Mouse (Mus musculus): ENCODE measurements at regions not wholly inside any gene's neighbourhood (a gene's known extent, or its start where the extent isn't known, plus 50 kb on each side); places are given as distances from the start of the nearest gene placed in this dataset.

GRCm38 (mm10) chr10:84137019-84137658 is 303.3 kb downstream of the Nuak1 start:
- H3K27me3 ChIP-seq (replicated peaks; ENCODE audit: control insufficient read depth, insufficient read depth, low read length), result no peaks in the 10 kb centered on the region
- 68% methylated on average over 4 of the region's 4 CpGs for WGBS
- no peaks in the 10 kb centered on the region for H3K9me3 ChIP-seq (ENCODE audit: control insufficient read depth, low read length)
- no peak overlapping the region for H3K27ac ChIP-seq (ENCODE audit: low read depth, low read length)
- DNase-seq (ENCODE audit: low spot score) (no peak), ATAC-seq (replicated peaks; ENCODE audit: low FRiP score) (no peak)
- no peaks in the 10 kb centered on the region for H3K4me1 ChIP-seq (replicated peaks; ENCODE audit: control insufficient read depth, insufficient read depth, low read length)
- H3K9ac ChIP-seq (ENCODE audit: low read depth, low read length), result no peak overlapping the region
- H3K4me2 ChIP-seq, result no peak overlapping the region
- no peaks in the 10 kb centered on the region for H3K36me3 ChIP-seq (ENCODE audit: control insufficient read depth, insufficient read depth, low read length)
- H3K4me3 ChIP-seq (ENCODE audit: low read depth, low read length), result no peak overlapping the region

GRCm38 (mm10) chr10:84142741-84143454 is 297.5 kb downstream of the Nuak1 start:
- Histone ChIP-seq H3K9ac (ENCODE audit: low read depth, low read length) (no peak overlapping the region), H3K27ac (ENCODE audit: low read depth, low read length) (no peak overlapping the region), H3K4me3 (ENCODE audit: low read depth, low read length) (no peak overlapping the region), H3K36me3 (ENCODE audit: control insufficient read depth, insufficient read depth, low read length) (no peaks in the 10 kb centered on the region), H3K9me3 (ENCODE audit: control insufficient read depth, low read length) (no peaks in the 10 kb centered on the region), H3K4me1 (replicated peaks; ENCODE audit: control insufficient read depth, insufficient read depth, low read length) (no peaks in the 10 kb centered on the region), H3K27me3 (replicated peaks; ENCODE audit: control insufficient read depth, insufficient read depth, low read length) (no peaks in the 10 kb centered on the region), H3K4me2 (no peak overlapping the region)
- whole genome bisulfite sequencing, result 58% methylated on average over 8 of the region's 8 CpGs
- ATAC-seq (replicated peaks; ENCODE audit: low FRiP score), result no peak
- no peak for DNase-seq (ENCODE audit: low spot score)

- Histone ChIP-seq H3K36me3 (ENCODE audit: control insufficient read depth, insufficient read depth, low read length) (no peaks in the 10 kb centered on the region), H3K4me1 (replicated peaks; ENCODE audit: control insufficient read depth, insufficient read depth, low read length) (no peaks in the 10 kb centered on the region), H3K4me3 (ENCODE audit: low read depth, low read length) (no peak overlapping the region), H3K9me3 (ENCODE audit: control insufficient read depth, low read length) (no peaks in the 10 kb centered on the region), H3K27ac (ENCODE audit: low read depth, low read length) (no peak overlapping the region), H3K9ac (ENCODE audit: low read depth, low read length) (no peak overlapping the region), H3K27me3 (replicated peaks; ENCODE audit: control insufficient read depth, insufficient read depth, low read length) (no peaks in the 10 kb centered on the region), H3K4me2 (no peak overlapping the region)
- WGBS, result 52% methylated on average over 5 of the region's 5 CpGs
- DNase-seq (ENCODE audit: low spot score) (no peak), ATAC-seq (replicated peaks; ENCODE audit: low FRiP score) (no peak)
Observed at GRCm38 (mm10) chr10:84143674-84144343, 296.6 kb downstream of the Nuak1 start.

- Histone ChIP-seq H3K27me3 (replicated peaks; ENCODE audit: control insufficient read depth, insufficient read depth, low read length) (no peaks in the 10 kb centered on the region), H3K36me3 (ENCODE audit: control insufficient read depth, insufficient read depth, low read length) (no peaks in the 10 kb centered on the region), H3K9me3 (ENCODE audit: control insufficient read depth, low read length) (no peaks in the 10 kb centered on the region), H3K27ac (ENCODE audit: low read depth, low read length) (no peak overlapping the region), H3K4me3 (ENCODE audit: low read depth, low read length) (no peak overlapping the region), H3K4me1 (replicated peaks; ENCODE audit: control insufficient read depth, insufficient read depth, low read length) (no peaks in the 10 kb centered on the region), H3K4me2 (no peak overlapping the region), H3K9ac (ENCODE audit: low read depth, low read length) (no peak overlapping the region)
- DNase-seq (ENCODE audit: low spot score) (no peak), ATAC-seq (replicated peaks; ENCODE audit: low FRiP score) (no peak)
Observed at GRCm38 (mm10) chr10:84144344-84144687, 296.1 kb downstream of the Nuak1 start.

GRCm38 (mm10) chr10:84147305-84147984 is 293.0 kb downstream of the Nuak1 start:
- H3K9ac ChIP-seq (ENCODE audit: low read depth, low read length), result no peak overlapping the region
- WGBS, result 51% methylated on average over 2 of the region's 2 CpGs
- H3K4me1 ChIP-seq (replicated peaks; ENCODE audit: control insufficient read depth, insufficient read depth, low read length), result no peaks in the 10 kb centered on the region
- no peak for DNase-seq (ENCODE audit: low spot score)
- no peaks in the 10 kb centered on the region for H3K27me3 ChIP-seq (replicated peaks; ENCODE audit: control insufficient read depth, insufficient read depth, low read length)
- H3K36me3 ChIP-seq (ENCODE audit: control insufficient read depth, insufficient read depth, low read length), result no peaks in the 10 kb centered on the region
- no peaks in the 10 kb centered on the region for H3K9me3 ChIP-seq (ENCODE audit: control insufficient read depth, low read length)
- H3K4me3 ChIP-seq (ENCODE audit: low read depth, low read length), result no peak overlapping the region
- no peak overlapping the region for H3K4me2 ChIP-seq
- ATAC-seq (replicated peaks; ENCODE audit: low FRiP score), result no peak
- H3K27ac ChIP-seq (ENCODE audit: low read depth, low read length), result no peak overlapping the region

GRCm38 (mm10) chr10:84163752-84164151 is 276.6 kb downstream of the Nuak1 start:
- Histone ChIP-seq H3K4me3 (ENCODE audit: low read depth, low read length) (no peak overlapping the region), H3K36me3 (ENCODE audit: control insufficient read depth, insufficient read depth, low read length) (no peaks in the 10 kb centered on the region), H3K9ac (ENCODE audit: low read depth, low read length) (no peak overlapping the region), H3K9me3 (ENCODE audit: control insufficient read depth, low read length) (no peaks in the 10 kb centered on the region), H3K27me3 (replicated peaks; ENCODE audit: control insufficient read depth, insufficient read depth, low read length) (no peaks in the 10 kb centered on the region), H3K4me1 (replicated peaks; ENCODE audit: control insufficient read depth, insufficient read depth, low read length) (no peaks in the 10 kb centered on the region; the same call in 1 of the 2 replicates), H3K27ac (ENCODE audit: low read depth, low read length) (no peak overlapping the region), H3K4me2 (no peak overlapping the region)
- ATAC-seq (replicated peaks; ENCODE audit: low FRiP score) (no peak), DNase-seq (ENCODE audit: low spot score) (no peak)
- WGBS, result 42% methylated on average over 4 of the region's 4 CpGs

GRCm38 (mm10) chr10:84165832-84166567 is 274.4 kb downstream of the Nuak1 start:
- no peak overlapping the region for H3K9ac ChIP-seq (ENCODE audit: low read depth, low read length)
- no peak overlapping the region for H3K27ac ChIP-seq (ENCODE audit: low read depth, low read length)
- ATAC-seq (replicated peaks; ENCODE audit: low FRiP score) (no peak), DNase-seq (ENCODE audit: low spot score) (no peak)
- H3K4me3 ChIP-seq (ENCODE audit: low read depth, low read length), result no peak overlapping the region
- no peaks in the 10 kb centered on the region for H3K9me3 ChIP-seq (ENCODE audit: control insufficient read depth, low read length)
- WGBS, result 61% methylated on average over 10 of the region's 10 CpGs
- no peaks in the 10 kb centered on the region; the same call in 1 of the 2 replicates for H3K4me1 ChIP-seq (replicated peaks; ENCODE audit: control insufficient read depth, insufficient read depth, low read length)
- no peak overlapping the region for H3K4me2 ChIP-seq
- H3K36me3 ChIP-seq (ENCODE audit: control insufficient read depth, insufficient read depth, low read length), result no peaks in the 10 kb centered on the region
- no peaks in the 10 kb centered on the region for H3K27me3 ChIP-seq (replicated peaks; ENCODE audit: control insufficient read depth, insufficient read depth, low read length)

- H3K27ac ChIP-seq (ENCODE audit: low read depth, low read length), result no peak overlapping the region
- ATAC-seq (replicated peaks; ENCODE audit: low FRiP score), result no peak
- H3K9ac ChIP-seq (ENCODE audit: low read depth, low read length), result no peak overlapping the region
- no peak overlapping the region for H3K4me2 ChIP-seq
- H3K36me3 ChIP-seq (ENCODE audit: control insufficient read depth, insufficient read depth, low read length), result no peaks in the 10 kb centered on the region
- H3K27me3 ChIP-seq (replicated peaks; ENCODE audit: control insufficient read depth, insufficient read depth, low read length), result no peaks in the 10 kb centered on the region
- no peaks in the 10 kb centered on the region; the same call in 1 of the 2 replicates for H3K4me1 ChIP-seq (replicated peaks; ENCODE audit: control insufficient read depth, insufficient read depth, low read length)
- no peak overlapping the region for H3K4me3 ChIP-seq (ENCODE audit: low read depth, low read length)
- H3K9me3 ChIP-seq (ENCODE audit: control insufficient read depth, low read length), result no peaks in the 10 kb centered on the region
- 43% methylated on average over 3 of the region's 3 CpGs for WGBS
- no peak for DNase-seq (ENCODE audit: low spot score)
Observed at GRCm38 (mm10) chr10:84166568-84166905, 273.9 kb downstream of the Nuak1 start.

All from liver, embryonic 11.5 days (tissue).